Mouse (Mus musculus) CH12.LX (cell line): ENCODE measurements around the gene Tmem147. TPM values are rescaled to one million over a fixed set of nuclear protein-coding genes. Genes with fewer than 3 reads are reported as not detected.

Source experiments
- DNase-seq: peaks from one replicate; pipeline ENCODE4 v3.0.0-alpha.2; 2013; ENCODE audit errors: extremely low read depth
- H3K27ac ChIP-seq: 2 replicates; pipeline ENCODE4 v1.5.1; 2012; ENCODE audit warnings: low read depth, mild to moderate bottlenecking, control low read depth, moderate library complexity; ENCODE audit not compliant: insufficient read depth
- H3K27me3 ChIP-seq: replicated peaks from 2 replicates; pipeline ENCODE3; 2012; ENCODE audit warnings: inconsistent platforms
- H3K36me3 ChIP-seq, 2 experiments: replicated peaks in 1 of 2; 2 replicates each; pipeline versions ENCODE3 to v1.6.1; 2012; ENCODE audit warnings: inconsistent platforms in 1 of 2, low read length in 1 of 2, mild to moderate bottlenecking in 1 of 2, mixed read lengths in 1 of 2, moderate library complexity in 1 of 2; ENCODE audit not compliant: control insufficient read depth in 1 of 2, insufficient read depth in 1 of 2
- H3K4me1 ChIP-seq, 2 experiments: 2 replicates each; pipeline ENCODE4 v1.6.1; 2012; ENCODE audit warnings: inconsistent platforms in 1 of 2, moderate library complexity in 1 of 2; ENCODE audit not compliant: insufficient read depth in 2 of 2, control insufficient read depth in 1 of 2
- H3K4me2 ChIP-seq: 2 replicates; pipeline ENCODE4 v1.6.1; 2012; ENCODE audit warnings: low read depth, mild to moderate bottlenecking, control low read depth; ENCODE audit not compliant: poor library complexity, insufficient read depth, severe bottlenecking
- H3K4me3 ChIP-seq, 3 experiments: fragments of 150-350 bp in 1 of 3; sonication (generic) in 1 of 3; replicated peaks in 1 of 3; 2 replicates each; pipeline versions ENCODE3 to v1.5.1; 2011 to 2012; ENCODE audit warnings: low read depth in 2 of 3, low read length in 2 of 3, mild to moderate bottlenecking in 2 of 3, moderate library complexity in 2 of 3, control low read depth in 1 of 3, improper control_type of control experiment in 1 of 3, inconsistent platforms in 1 of 3, mixed read lengths in 1 of 3; ENCODE audit not compliant: poor library complexity in 1 of 3
- H3K79me2 ChIP-seq: replicated peaks from 2 replicates; pipeline ENCODE4 v1.6.1; 2012; ENCODE audit warnings: mild to moderate bottlenecking, moderate library complexity; ENCODE audit not compliant: control insufficient read depth, poor library complexity, insufficient read depth, severe bottlenecking; ENCODE audit errors: extremely low read depth
- H3K9ac ChIP-seq: 2 replicates; pipeline ENCODE4 v1.6.1; 2012; ENCODE audit warnings: low read depth, mild to moderate bottlenecking, control low read depth, moderate library complexity; ENCODE audit not compliant: insufficient read depth
- H3K9me3 ChIP-seq: replicated peaks from 2 replicates; pipeline ENCODE3; 2012; ENCODE audit warnings: low read length, inconsistent platforms, mixed read lengths
- BHLHE40 ChIP-seq: IDR thresholded peaks from 2 replicates; pipeline ENCODE4 v1.6.1; 2011; ENCODE audit warnings: mild to moderate bottlenecking, low read depth, low read length, improper control_type of control experiment
- CHD1 ChIP-seq: IDR thresholded peaks from 2 replicates; pipeline ENCODE4 v1.6.1; 2012; ENCODE audit warnings: low read depth, low read length, improper control_type of control experiment, inconsistent platforms
- CHD2 ChIP-seq: IDR thresholded peaks from 2 replicates; pipeline ENCODE4 v1.6.1; 2011; ENCODE audit warnings: low read length, improper control_type of control experiment
- CTCF ChIP-seq, 2 experiments: IDR thresholded peaks in 1 of 2; conservative IDR thresholded peaks in 1 of 2; 2 replicates each; pipeline ENCODE4 v1.5.1; 2011 to 2012; ENCODE audit warnings: low read depth in 2 of 2, low read length in 2 of 2, improper control_type of control experiment in 1 of 2, inconsistent platforms in 1 of 2, mild to moderate bottlenecking in 1 of 2, moderate library complexity in 1 of 2
- ELF1 ChIP-seq: IDR thresholded peaks from 2 replicates; pipeline ENCODE4 v1.6.1; 2014; ENCODE audit warnings: low read depth, mild to moderate bottlenecking, inconsistent platforms, low read length, improper control_type of control experiment
- EP300 ChIP-seq: IDR thresholded peaks from 2 replicates; pipeline ENCODE4 v1.6.1; 2011; ENCODE audit warnings: low read length, improper control_type of control experiment
- HCFC1 ChIP-seq: IDR thresholded peaks from 2 replicates; pipeline ENCODE4 v1.6.1; 2012; ENCODE audit warnings: low read depth, mild to moderate bottlenecking, inconsistent platforms, low read length, improper control_type of control experiment
- JUN ChIP-seq: IDR thresholded peaks from 2 replicates; pipeline ENCODE4 v1.6.1; 2011; ENCODE audit warnings: low read depth, mild to moderate bottlenecking, low read length, improper control_type of control experiment, moderate library complexity; ENCODE audit not compliant: insufficient read depth
- JUND ChIP-seq: conservative IDR thresholded peaks from 2 replicates; pipeline ENCODE4 v1.6.1; 2011; ENCODE audit warnings: low read depth, low read length, improper control_type of control experiment
- KAT2A ChIP-seq: IDR thresholded peaks from 2 replicates; pipeline ENCODE4 v1.6.1; 2012; ENCODE audit warnings: low read length, improper control_type of control experiment, inconsistent platforms; ENCODE audit not compliant: insufficient replicate concordance
- MAFK ChIP-seq: IDR thresholded peaks from 2 replicates; pipeline ENCODE4 v1.6.1; 2011; ENCODE audit warnings: low read length, improper control_type of control experiment; ENCODE audit not compliant: insufficient replicate concordance
- MAX ChIP-seq: IDR thresholded peaks from 2 replicates; pipeline ENCODE4 v1.6.1; 2011; ENCODE audit warnings: low read length, improper control_type of control experiment
- MEF2A ChIP-seq: IDR thresholded peaks from 2 replicates; pipeline ENCODE4 v1.6.1; 2014; ENCODE audit warnings: low read depth, mild to moderate bottlenecking, inconsistent platforms, low read length, improper control_type of control experiment, borderline replicate concordance
- MYC ChIP-seq: IDR thresholded peaks from 2 replicates; pipeline ENCODE4 v1.6.1; 2011; ENCODE audit warnings: low read depth, mild to moderate bottlenecking, improper control_type of control experiment, low read length
- NELFE ChIP-seq: IDR thresholded peaks from 2 replicates; pipeline ENCODE4 v1.6.1; 2011; ENCODE audit warnings: low read depth, low read length, improper control_type of control experiment
- POLR2A ChIP-seq: IDR thresholded peaks from 2 replicates; pipeline ENCODE4 v1.6.1; 2011; ENCODE audit warnings: low read depth, mild to moderate bottlenecking, improper control_type of control experiment, low read length
- RAD21 ChIP-seq: IDR thresholded peaks from 2 replicates; pipeline ENCODE4 v1.6.1; 2011; ENCODE audit warnings: low read depth, mild to moderate bottlenecking, low read length, improper control_type of control experiment, moderate library complexity
- SIN3A ChIP-seq: IDR thresholded peaks from 2 replicates; pipeline ENCODE4 v1.6.1; 2012; ENCODE audit warnings: low read length, improper control_type of control experiment, inconsistent platforms
- TBP ChIP-seq: conservative IDR thresholded peaks from 2 replicates; pipeline ENCODE4 v1.6.1; 2011; ENCODE audit warnings: low read depth, low read length, improper control_type of control experiment
- USF1 ChIP-seq: IDR thresholded peaks from 2 replicates; pipeline ENCODE4 v1.6.1; 2014; ENCODE audit warnings: low read depth, mild to moderate bottlenecking, inconsistent platforms, low read length, improper control_type of control experiment
- USF2 ChIP-seq: conservative IDR thresholded peaks from 2 replicates; pipeline ENCODE4 v1.6.1; 2011; ENCODE audit warnings: low read depth, low read length, improper control_type of control experiment
- ZC3H11A ChIP-seq: IDR thresholded peaks from 2 replicates; pipeline ENCODE4 v1.6.1; 2012; ENCODE audit warnings: low read depth, mild to moderate bottlenecking, inconsistent platforms, low read length, improper control_type of control experiment
- ZMIZ1 ChIP-seq: IDR thresholded peaks from 2 replicates; pipeline ENCODE4 v1.6.1; 2012; ENCODE audit warnings: low read depth, mild to moderate bottlenecking, inconsistent platforms, low read length, improper control_type of control experiment
- dilution Hi-C: fragments of 300-500 bp; cut with MboI; formaldehyde crosslinking; loops from 2 replicates; pipeline ENCODE4 v1.14.3; 2020; ENCODE audit warnings: low sequenced_read_pairs; ENCODE audit not compliant: extremely low pct_unique_long_range_greater_than_20kb, extremely low pct_ligation_motif_present
- in situ Hi-C: fragments of 300-500 bp; cut with MboI; formaldehyde crosslinking; loops from 3 replicates; pipeline ENCODE4 v1.14.3; 2019; ENCODE audit warnings: low sequenced_read_pairs, low pct_ligation_motif_present, low pct_unique_long_range_greater_than_20kb, mixed read lengths
- polyA plus RNA-seq: library from polyadenylated mRNA; unstranded; fragments of >175 nt; gene quantifications from 2 replicates; pipeline ENCODE4 v1.2.1, GENCODE M21; 2012; ENCODE audit warnings: low read depth; ENCODE audit not compliant: insufficient read length
- total RNA-seq, 2 experiments: library from RNA; depleted of rRNA; stranded (reverse); fragments of 300-350 nt in 1 of 2; fragments of >200 nt in 1 of 2; gene quantifications; 2 replicates each; pipeline ENCODE4 v1.2.3; 2012 to 2014

Gene Tmem147
- total and polyA plus RNA-seq, 3 experiments, result 137 to 152 (median 149) TPM

DNA sequence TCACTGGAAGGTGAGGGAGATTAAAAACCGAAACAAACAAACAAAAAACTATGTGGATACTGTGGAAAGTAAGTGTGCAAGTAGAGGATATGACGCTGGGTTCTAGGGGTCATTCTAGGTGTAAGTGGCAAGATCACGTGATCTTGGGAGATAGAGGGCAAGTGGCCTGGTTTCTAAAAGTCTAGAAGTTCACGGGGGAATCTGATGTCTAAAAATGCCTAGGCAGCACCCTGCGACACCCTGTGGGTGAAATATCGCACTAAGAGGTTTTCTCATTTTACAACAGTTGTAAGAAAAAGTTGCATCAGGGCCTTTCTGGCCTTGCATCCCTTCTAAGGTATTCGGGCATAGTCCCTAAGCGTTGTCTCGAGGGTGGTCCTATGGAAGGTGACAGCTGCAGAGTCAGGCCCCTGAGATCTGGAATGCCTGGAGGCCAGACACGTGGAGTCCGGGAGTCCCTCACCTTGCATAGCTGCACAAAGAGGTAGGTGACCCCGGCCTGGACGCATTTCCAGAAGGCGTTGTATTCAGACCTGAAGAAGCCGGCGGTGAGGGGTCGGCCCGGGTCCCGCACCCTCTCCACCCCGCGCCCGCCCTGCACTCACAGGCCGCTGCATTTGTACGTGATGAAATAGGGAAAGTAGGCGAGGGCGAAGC lies 473 bp downstream of the Tmem147 start:
- Histone ChIP-seq H3K4me2 (peak overlapping the region; percentile 91), H3K36me3 (peaks cover 16 to 65% of the 10 kb centered on the region in 2 experiments), H3K27ac (peak overlapping the region; percentile 90), H3K4me1 (peaks cover 20 to 61% of the 10 kb centered on the region in 2 experiments), H3K4me3 (peak overlapping the region; percentile 67 to 78 (median 73)), H3K79me2 (no peaks in the 10 kb centered on the region), H3K9me3 (no peaks in the 10 kb centered on the region), H3K9ac (peak overlapping the region; percentile 77), H3K27me3 (no peaks in the 10 kb centered on the region)
- DNase-seq, result peak; percentile 36
- in situ Hi-C loops, result no loop called here
- dilution Hi-C loops, result no loop called here
- TF ChIP-seq MAFK, result peak; percentile 54; the same call in 1 of the 2 replicates
- peak in 1 of 2 experiments; percentile 38; a peak in 1 of 4 replicates for TF ChIP-seq CTCF (conservative IDR thresholded peaks at IDR 0.05 in 1 of 2, IDR thresholded peaks at IDR 0.05 in 1 of 2; ENCODE audit: low read depth in 2 of 2, low read length in 2 of 2)
- no peak for TF ChIP-seq SIN3A
- 0 out of 2 replicates have a peak, but pooled peaks have one; percentile 16 for TF ChIP-seq KAT2A
- peak; percentile 65; the same call in 1 of the 2 replicates for TF ChIP-seq MYC
- no peak for TF ChIP-seq TBP
- no peak for TF ChIP-seq CHD2
- TF ChIP-seq MAX, result peak; percentile 77
- no peak; the same call in none of the 2 replicates for TF ChIP-seq RAD21
- no peak for TF ChIP-seq JUND
- TF ChIP-seq NELFE, result no peak
- TF ChIP-seq CHD1, result no peak
- 0 out of 2 replicates have a peak, but pooled peaks have one; percentile 19 for TF ChIP-seq EP300
- no peak for TF ChIP-seq POLR2A
- no peak for TF ChIP-seq ZMIZ1
- TF ChIP-seq BHLHE40, result peak; percentile 79
- peak; percentile 77 for TF ChIP-seq USF1
- no peak for TF ChIP-seq ZC3H11A
- TF ChIP-seq MEF2A, result no peak
- TF ChIP-seq HCFC1, result 0 out of 2 replicates have a peak, but pooled peaks have one; percentile 18
- TF ChIP-seq JUN, result no peak
- TF ChIP-seq ELF1, result 0 out of 2 replicates have a peak, but pooled peaks have one; percentile 15
- peak; percentile 79 for TF ChIP-seq USF2
- TF ChIP-seq, all 38 proteins: peak for 11
